8 mouse cellular contexts compared by ENCODE assay signal in genomic region chr16:4642190-4642589, GRCm38 (mm10). TPM values are rescaled to one million over a fixed set of nuclear protein-coding genes. Genes with fewer than 3 reads are reported as not detected.
A peak's percentile ranks its signal among the peaks of the same experiment; 100 is the strongest.
DNase-seq lines count a peak whose midpoint lies in the region; ATAC-seq lines count a peak whose summit lies in the region.

No protein-coding gene starts in this region.

- peak overlapping the region; percentile 94 for H3K27ac ChIP-seq in heart, embryonic 16.5 days (ENCODE audit: low read length)
- H3K27ac ChIP-seq in lung, embryonic 16.5 days (ENCODE audit: low read length) = peak overlapping the region; percentile 99
- H3K27ac ChIP-seq in stomach, embryonic 14.5 days (ENCODE audit: low read length) = peak overlapping the region; percentile 93

- no peaks in the 10 kb centered on the region for H3K27me3 ChIP-seq in heart, embryonic 16.5 days (ENCODE audit: control insufficient read depth, insufficient read depth, low read length)
- H3K27me3 ChIP-seq in lung, embryonic 16.5 days (ENCODE audit: control insufficient read depth, insufficient read depth, low read depth, low read length) = no peaks in the 10 kb centered on the region
- no peaks in the 10 kb centered on the region for H3K27me3 ChIP-seq in stomach, embryonic 14.5 days (ENCODE audit: control insufficient read depth, insufficient read depth, low read length)

- WGBS in heart, embryonic 16.5 days = 8% methylated on average over 13 of the region's 13 CpGs
- WGBS in lung, embryonic 16.5 days = 4% methylated on average over 13 of the region's 13 CpGs
- WGBS in stomach, embryonic 14.5 days = 14% methylated on average over 13 of the region's 13 CpGs

- peak overlapping the region; percentile 35 for H3K4me3 ChIP-seq in heart, embryonic 16.5 days (ENCODE audit: low read length)
- peak overlapping the region; percentile 84 for H3K4me3 ChIP-seq in lung, embryonic 16.5 days (ENCODE audit: low read length)
- H3K4me3 ChIP-seq in stomach, embryonic 14.5 days (ENCODE audit: low read depth, low read length) = peak overlapping the region; percentile 72

- H3K4me1 ChIP-seq in heart, embryonic 16.5 days (ENCODE audit: control insufficient read depth, insufficient read depth, low read length) = peaks cover 75% of the 10 kb centered on the region
- peaks cover 66% of the 10 kb centered on the region for H3K4me1 ChIP-seq in lung, embryonic 16.5 days (replicated peaks; ENCODE audit: control insufficient read depth, insufficient read depth, low read length)
- H3K4me1 ChIP-seq in stomach, embryonic 14.5 days (ENCODE audit: control insufficient read depth, insufficient read depth, low read length) = peaks cover 47% of the 10 kb centered on the region

- peak; percentile 95 for DNase-seq in NIH3T3 (ENCODE audit: low read depth)
- DNase-seq in embryo, embryonic 9.5 days (ENCODE audit: extremely low spot score) = peak; percentile 60
- peak; percentile 74 for DNase-seq in kidney, postnatal 14 days
- no peak for DNase-seq in cerebellum, postnatal 14 days

- H3K4me2 ChIP-seq in heart, embryonic 16.5 days (ENCODE audit: low read depth, low read length) = peak overlapping the region; percentile 94
- H3K4me2 ChIP-seq in lung, embryonic 16.5 days (ENCODE audit: low read depth, low read length) = peak overlapping the region; percentile 78
- H3K4me2 ChIP-seq in stomach, embryonic 14.5 days (replicated peaks; ENCODE audit: low read depth, low read length) = peak overlapping the region; percentile 52

- no peaks in the 10 kb centered on the region for H3K9me3 ChIP-seq in heart, embryonic 16.5 days (replicated peaks; ENCODE audit: control insufficient read depth, low read length)
- H3K9me3 ChIP-seq in lung, embryonic 16.5 days (ENCODE audit: control insufficient read depth, low read length) = no peaks in the 10 kb centered on the region
- no peaks in the 10 kb centered on the region for H3K9me3 ChIP-seq in stomach, embryonic 14.5 days (ENCODE audit: control insufficient read depth, low read depth, low read length)

- no peaks in the 10 kb centered on the region for H3K36me3 ChIP-seq in heart, embryonic 16.5 days (ENCODE audit: control insufficient read depth, insufficient read depth)
- H3K36me3 ChIP-seq in lung, embryonic 16.5 days (ENCODE audit: control insufficient read depth, insufficient read depth, low read length) = 0 out of 2 replicates have a peak, but pooled peaks cover 2% of the 10 kb centered on the region
- no peaks in the 10 kb centered on the region; the same call in 1 of the 2 replicates for H3K36me3 ChIP-seq in stomach, embryonic 14.5 days (ENCODE audit: control insufficient read depth, insufficient read depth, low read length)

- peak; percentile 68 for ATAC-seq in heart, embryonic 16.5 days (replicated peaks; ENCODE audit: extremely low read depth, insufficient read depth, low FRiP score)
- ATAC-seq in lung, embryonic 16.5 days (ENCODE audit: low read depth) = peak; percentile 82
- ATAC-seq in stomach, embryonic 14.5 days (ENCODE audit: insufficient number of reproducible peaks, insufficient read depth, low FRiP score, low read depth) = peak; percentile 68
- no peak for ATAC-seq in megakaryocyte progenitor cell, adult 5-6 weeks (replicated peaks; ENCODE audit: poor library complexity)

- peak overlapping the region; percentile 65 for H3K9ac ChIP-seq in heart, embryonic 16.5 days (ENCODE audit: low read length)
- peak overlapping the region; percentile 92 for H3K9ac ChIP-seq in lung, embryonic 16.5 days (ENCODE audit: low read length)
- H3K9ac ChIP-seq in stomach, embryonic 14.5 days (replicated peaks; ENCODE audit: low read depth, low read length) = 0 out of 2 replicates have a peak overlapping the region, but pooled peaks have one; percentile 3

RNA-seq across cellular contexts. Expression of gene Dnaja3, which starts 2.4 kb away (rescaled TPM):
- polyA plus RNA-seq in heart, embryonic 16.5 days (2015; fragmentation: Nextera tagmentation; extraction: Ambion mirVana) = 87.5 and 88.7 TPM in 2 replicates
- 61.3 and 61.9 TPM in 2 replicates for polyA plus RNA-seq in lung, embryonic 16.5 days (2015; fragmentation: Nextera tagmentation; extraction: Ambion mirVana)
- 57.8 and 61.6 TPM in 2 replicates for polyA plus RNA-seq in stomach, embryonic 14.5 days (2014; fragmentation: Nextera tagmentation; extraction: Ambion mirVana)
- 24.6 and 26.3 TPM in 2 replicates for total RNA-seq in megakaryocyte progenitor cell, adult 5-6 weeks (2015)
- total RNA-seq in megakaryocyte progenitor cell, adult 5-6 weeks (2017) = 59.5 and 71.1 TPM in 2 replicates

RNA-seq across cellular contexts. Expression of gene Vasn, which starts 2.4 kb away (rescaled TPM):
- 15.7 and 17.2 TPM in 2 replicates for polyA plus RNA-seq in heart, embryonic 16.5 days (2015; fragmentation: Nextera tagmentation; extraction: Ambion mirVana)
- 28.5 and 30.4 TPM in 2 replicates for polyA plus RNA-seq in lung, embryonic 16.5 days (2015; fragmentation: Nextera tagmentation; extraction: Ambion mirVana)
- 17.5 and 20.4 TPM in 2 replicates for polyA plus RNA-seq in stomach, embryonic 14.5 days (2014; fragmentation: Nextera tagmentation; extraction: Ambion mirVana)
- 0.07 and 0.49 TPM in 2 replicates for total RNA-seq in megakaryocyte progenitor cell, adult 5-6 weeks (2015)
- 0.17 and 0.34 TPM in 2 replicates for total RNA-seq in megakaryocyte progenitor cell, adult 5-6 weeks (2017)

RNA-seq across cellular contexts. Expression of gene Pam16, which starts 17.4 kb away (rescaled TPM):
- 91.2 and 122 TPM in 2 replicates for polyA plus RNA-seq in heart, embryonic 16.5 days (2015; fragmentation: Nextera tagmentation; extraction: Ambion mirVana)
- polyA plus RNA-seq in lung, embryonic 16.5 days (2015; fragmentation: Nextera tagmentation; extraction: Ambion mirVana) = 89.9 and 96.2 TPM in 2 replicates
- polyA plus RNA-seq in stomach, embryonic 14.5 days (2014; fragmentation: Nextera tagmentation; extraction: Ambion mirVana) = 84.7 and 85.5 TPM in 2 replicates
- 74.0 and 86.1 TPM in 2 replicates for total RNA-seq in megakaryocyte progenitor cell, adult 5-6 weeks (2015)
- total RNA-seq in megakaryocyte progenitor cell, adult 5-6 weeks (2017) = 19.1 and 35.2 TPM in 2 replicates

RNA-seq across cellular contexts. Expression of gene Coro7, which starts 37.4 kb away (rescaled TPM):
- 13.7 TPM in 2 replicates for polyA plus RNA-seq in heart, embryonic 16.5 days (2015; fragmentation: Nextera tagmentation; extraction: Ambion mirVana)
- 15.9 and 18.3 TPM in 2 replicates for polyA plus RNA-seq in lung, embryonic 16.5 days (2015; fragmentation: Nextera tagmentation; extraction: Ambion mirVana)
- polyA plus RNA-seq in stomach, embryonic 14.5 days (2014; fragmentation: Nextera tagmentation; extraction: Ambion mirVana) = 15.0 and 16.6 TPM in 2 replicates
- 62.1 and 67.0 TPM in 2 replicates for total RNA-seq in megakaryocyte progenitor cell, adult 5-6 weeks (2015)
- 34.1 and 40.2 TPM in 2 replicates for total RNA-seq in megakaryocyte progenitor cell, adult 5-6 weeks (2017)

RNA-seq across cellular contexts. Expression of gene Glis2, which starts 47.7 kb away (rescaled TPM):
- 12.3 and 14.2 TPM in 2 replicates for polyA plus RNA-seq in heart, embryonic 16.5 days (2015; fragmentation: Nextera tagmentation; extraction: Ambion mirVana)
- 21.3 and 23.7 TPM in 2 replicates for polyA plus RNA-seq in lung, embryonic 16.5 days (2015; fragmentation: Nextera tagmentation; extraction: Ambion mirVana)
- 31.0 and 34.7 TPM in 2 replicates for polyA plus RNA-seq in stomach, embryonic 14.5 days (2014; fragmentation: Nextera tagmentation; extraction: Ambion mirVana)
- 1.1 and 1.5 TPM in 2 replicates for total RNA-seq in megakaryocyte progenitor cell, adult 5-6 weeks (2015)
- 0.64 and 1.1 TPM in 2 replicates for total RNA-seq in megakaryocyte progenitor cell, adult 5-6 weeks (2017)

Comparison
In these comparisons a context has a peak if more than half of its experiments do, and no peak if none do; other contexts are left out.
1. DNase-seq: peak in NIH3T3 (single experiment), embryo, embryonic 9.5 days (single experiment) and kidney, postnatal 14 days (single experiment); none in cerebellum, postnatal 14 days (0 of 2).
2. H3K9ac ChIP-seq: peak in every context shown above with its lines; median percentile 92 in lung, embryonic 16.5 days; 65 in heart, embryonic 16.5 days; 3 in stomach, embryonic 14.5 days.
3. Peak in every context shown above with its lines, with median percentiles within 50 percentile points of each other: H3K27ac ChIP-seq, H3K4me2 ChIP-seq and H3K4me3 ChIP-seq.